Mouse (Mus musculus): ENCODE data around the gene Lsm6. TPM values are rescaled to one million over a fixed set of nuclear protein-coding genes. Genes with fewer than 3 reads are reported as not detected.
"Not testable (repeated sequence)": the region's sequence is repeated elsewhere in the genome, so short reads cannot be mapped to it uniquely, and the experiment has no call there.

Lsm6 gene
- polyA plus RNA-seq, 1 experiment from 2014 or later = 76.6 TPM

DNA sequence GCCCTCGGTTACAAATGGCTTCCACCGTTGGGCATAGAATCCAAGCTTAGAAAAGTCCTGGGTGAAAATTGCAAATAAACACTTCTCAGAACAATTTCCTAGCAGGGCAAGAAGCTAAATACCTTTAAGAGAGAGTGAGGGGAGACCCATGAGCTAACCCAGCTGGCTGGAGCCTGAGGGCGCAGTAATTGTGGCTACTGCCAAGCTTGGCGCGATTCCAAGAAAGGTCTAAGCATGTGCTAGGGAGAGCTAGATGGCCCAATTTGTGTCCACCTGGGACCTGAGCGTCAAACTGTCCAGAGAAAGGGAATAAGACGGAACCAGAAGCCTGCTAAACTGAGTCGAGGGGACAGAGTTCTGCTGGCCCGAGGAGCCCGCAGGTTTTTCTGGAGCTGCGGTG lies 7.5 kb upstream of the Lsm6 start:
- CTCF ChIA-PET = no interaction called here
- DNase-seq (ENCODE audit: low read depth, low spot score) (no peak), ATAC-seq (no peak)
- in situ Hi-C loops (cut with MboI; ENCODE audit: low pct_unique_long_range_greater_than_20kb) = loop anchor here (10.0 kb wide), 1 partner anchor 174 kb away; no protein-coding TSS in a partner anchor
- H3K27me3 ChIP-seq = peaks cover 13% of the 10 kb centered on the region
- TF ChIP-seq CTCF (IDR thresholded peaks at IDR 0.05) = no peak
- POLR2A ChIA-PET = no interaction called here

DNA sequence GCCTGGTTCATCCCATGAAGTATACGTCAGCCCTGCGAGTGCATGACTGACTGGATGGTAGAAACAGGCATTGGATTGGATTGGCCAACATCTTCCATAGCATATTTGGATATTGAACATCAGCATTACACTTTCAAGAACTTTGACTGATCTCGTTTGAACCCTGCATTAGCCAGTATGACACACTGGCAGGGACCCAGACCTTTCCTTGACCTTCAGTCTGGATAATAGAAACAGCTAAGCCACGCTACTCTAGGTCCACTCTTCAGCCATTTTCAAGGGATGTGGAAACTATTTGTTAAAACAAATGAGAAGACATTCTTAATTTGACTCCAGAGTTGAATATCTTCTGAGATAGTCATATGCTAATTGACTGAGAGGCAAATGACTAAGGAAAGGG lies 3.6 kb upstream of the Lsm6 start:
- no peak for DNase-seq (ENCODE audit: low read depth, low spot score)
- no peak for TF ChIP-seq CTCF (IDR thresholded peaks at IDR 0.05)
- ChIA-PET POLR2A (no interaction called here), CTCF (interaction anchor here (1.9 kb wide), 1 partner anchor 10 kb away, joined by 5 read pairs; no protein-coding TSS in a partner anchor)
- no peak for ATAC-seq
- in situ Hi-C loops (cut with MboI; ENCODE audit: low pct_unique_long_range_greater_than_20kb) = loop anchor here (10.0 to 25.0 kb wide), 2 partner anchors 170 to 463 kb away; partner anchors contain the start of gene Mmaa
- no peaks in the 10 kb centered on the region for H3K27me3 ChIP-seq

DNA sequence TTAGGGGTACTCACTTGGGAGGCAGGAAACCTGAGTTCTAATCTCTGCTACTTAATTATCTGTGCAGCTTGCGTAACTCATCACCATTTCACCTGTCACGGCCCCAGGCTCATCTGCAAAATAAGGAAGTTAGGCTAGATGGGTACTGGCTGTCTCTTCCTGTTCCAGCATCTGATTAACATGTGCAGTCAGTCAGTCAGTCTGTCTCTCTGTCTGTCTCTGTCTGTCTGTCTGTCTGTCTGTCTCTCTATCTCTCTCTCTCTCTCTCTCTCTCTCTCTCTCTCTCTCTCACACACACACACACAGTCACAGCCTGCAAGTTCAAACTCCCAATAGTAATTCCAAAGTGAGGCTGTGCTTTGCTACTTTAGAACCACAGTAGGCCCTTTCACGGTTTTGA lies 967 bp downstream of the Lsm6 start:
- CTCF ChIA-PET; POLR2A ChIA-PET; ATAC-seq; H3K27me3 ChIP-seq; DNase-seq (ENCODE audit: low read depth, low spot score): not testable (repeated sequence)
- in situ Hi-C loops (cut with MboI; ENCODE audit: low pct_unique_long_range_greater_than_20kb) = loop anchor here (10.0 to 25.0 kb wide), 2 partner anchors 165 to 467 kb away; partner anchors contain the start of gene Mmaa

DNA sequence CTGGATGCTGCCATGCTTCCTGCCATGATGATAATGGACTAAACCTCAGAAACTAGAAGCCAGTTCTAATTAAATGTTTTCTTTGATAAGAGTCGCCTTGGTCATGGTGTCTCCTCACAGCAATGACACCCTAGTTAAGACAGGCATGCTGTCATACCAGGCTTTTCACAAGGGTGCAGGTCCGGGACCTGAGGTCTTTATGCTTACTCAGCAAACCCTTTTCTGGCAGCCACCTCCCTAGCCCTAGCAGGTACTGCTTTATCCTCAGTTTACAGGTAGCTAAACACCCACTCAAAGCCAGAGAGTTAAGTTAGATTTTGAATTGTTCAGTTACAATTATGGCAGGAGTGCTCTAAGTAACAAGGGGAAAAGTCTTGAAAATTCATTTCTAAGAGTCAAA lies 6.2 kb downstream of the Lsm6 start:
- no peak for TF ChIP-seq CTCF (IDR thresholded peaks at IDR 0.05)
- ATAC-seq = no peak
- no peaks in the 10 kb centered on the region for H3K27me3 ChIP-seq
- ChIA-PET CTCF (interaction anchor here (2.3 kb wide), 1 partner anchor 9 kb away, joined by 8 read pairs; no protein-coding TSS in a partner anchor), POLR2A (no interaction called here)
- in situ Hi-C loops (cut with MboI; ENCODE audit: low pct_unique_long_range_greater_than_20kb) = loop anchor here (25.0 kb wide), 1 partner anchor 473 kb away; the partner anchor contains the start of gene Mmaa
- DNase-seq (ENCODE audit: low read depth, low spot score) = no peak

DNA sequence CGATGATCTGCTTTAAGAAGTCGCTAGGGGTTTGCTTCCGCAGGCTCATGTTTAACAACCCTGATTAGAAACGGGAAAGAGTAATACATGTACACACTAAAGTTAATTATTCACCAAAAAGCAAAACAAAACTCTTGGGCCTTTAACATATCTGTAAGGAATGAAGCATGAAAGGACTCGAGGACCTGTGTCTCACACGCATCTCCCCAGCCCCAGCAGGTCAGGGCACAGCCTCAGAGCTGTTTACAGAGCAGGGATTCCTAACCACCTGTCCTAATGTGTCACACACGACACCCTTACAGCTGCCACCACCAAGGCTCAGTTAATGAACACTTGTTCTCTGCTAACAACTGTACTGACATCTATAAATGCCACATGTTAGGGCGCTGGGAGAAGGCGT lies 7.9 kb downstream of the Lsm6 start:
- no peak for TF ChIP-seq CTCF (IDR thresholded peaks at IDR 0.05)
- in situ Hi-C loops (cut with MboI; ENCODE audit: low pct_unique_long_range_greater_than_20kb) = loop anchor here (25.0 kb wide), 1 partner anchor 474 kb away; the partner anchor contains the start of gene Mmaa
- ChIA-PET CTCF (interaction anchor here (0.6 kb wide), 1 partner anchor 176 kb away, joined by 3 read pairs; no protein-coding TSS in a partner anchor), POLR2A (no interaction called here)
- ATAC-seq = no peak
- H3K27me3 ChIP-seq = no peaks in the 10 kb centered on the region
- DNase-seq (ENCODE audit: low read depth, low spot score) = no peak

DNA sequence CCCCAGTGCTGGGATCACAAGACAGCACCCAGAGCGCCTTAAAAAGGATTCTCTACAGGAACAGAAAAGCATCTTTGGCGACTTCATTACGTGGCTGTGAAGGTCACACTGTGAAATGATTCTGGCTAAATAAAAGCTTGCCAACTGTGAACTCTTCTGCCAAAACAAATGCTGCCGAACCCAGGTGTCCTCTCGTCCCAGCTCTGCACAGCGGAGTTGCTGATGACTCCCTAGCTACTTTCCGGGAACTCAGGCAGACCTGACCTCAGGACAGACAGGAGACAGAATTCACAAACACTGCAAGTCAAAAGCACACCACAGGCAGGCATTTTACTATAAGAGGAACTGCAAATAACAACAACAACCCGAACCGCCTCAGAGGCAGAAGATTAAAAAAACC lies 8.5 kb downstream of the Lsm6 start:
- no peak for ATAC-seq
- TF ChIP-seq CTCF (IDR thresholded peaks at IDR 0.05) = no peak
- no peaks in the 10 kb centered on the region for H3K27me3 ChIP-seq
- ChIA-PET POLR2A (no interaction called here), CTCF (interaction anchor here (0.6 kb wide), 1 partner anchor 176 kb away, joined by 3 read pairs; no protein-coding TSS in a partner anchor)
- in situ Hi-C loops (cut with MboI; ENCODE audit: low pct_unique_long_range_greater_than_20kb) = loop anchor here (25.0 kb wide), 1 partner anchor 475 kb away; the partner anchor contains the start of gene Mmaa
- DNase-seq (ENCODE audit: low read depth, low spot score) = no peak

DNA sequence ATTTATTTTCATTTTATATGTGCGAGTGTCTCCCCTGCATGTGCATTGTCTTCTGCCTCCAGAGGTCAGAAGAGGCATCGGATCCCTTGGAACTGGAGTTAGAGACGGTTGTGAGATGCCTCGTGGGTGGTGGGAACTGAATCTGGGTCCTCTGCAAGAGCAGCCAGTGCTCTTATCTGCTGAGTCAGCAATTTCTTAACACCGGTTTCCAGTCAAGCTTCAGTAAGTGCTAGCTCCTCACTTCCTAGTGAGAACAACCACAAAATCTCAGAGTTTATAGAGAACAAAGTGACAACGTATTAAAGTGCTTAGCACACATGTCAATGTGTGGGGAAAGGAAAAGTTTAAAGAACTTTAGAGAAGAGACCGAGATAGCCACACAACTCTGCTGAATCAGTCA lies 9.2 kb downstream of the Lsm6 start:
- no peak for TF ChIP-seq CTCF (IDR thresholded peaks at IDR 0.05)
- CTCF ChIA-PET = no interaction called here
- POLR2A ChIA-PET = no interaction called here
- DNase-seq (ENCODE audit: low read depth, low spot score) = no peak
- in situ Hi-C loops (cut with MboI; ENCODE audit: low pct_unique_long_range_greater_than_20kb) = loop anchor here (25.0 kb wide), 1 partner anchor 476 kb away; the partner anchor contains the start of gene Mmaa
- no peak for ATAC-seq
- no peaks in the 10 kb centered on the region for H3K27me3 ChIP-seq

DNA sequence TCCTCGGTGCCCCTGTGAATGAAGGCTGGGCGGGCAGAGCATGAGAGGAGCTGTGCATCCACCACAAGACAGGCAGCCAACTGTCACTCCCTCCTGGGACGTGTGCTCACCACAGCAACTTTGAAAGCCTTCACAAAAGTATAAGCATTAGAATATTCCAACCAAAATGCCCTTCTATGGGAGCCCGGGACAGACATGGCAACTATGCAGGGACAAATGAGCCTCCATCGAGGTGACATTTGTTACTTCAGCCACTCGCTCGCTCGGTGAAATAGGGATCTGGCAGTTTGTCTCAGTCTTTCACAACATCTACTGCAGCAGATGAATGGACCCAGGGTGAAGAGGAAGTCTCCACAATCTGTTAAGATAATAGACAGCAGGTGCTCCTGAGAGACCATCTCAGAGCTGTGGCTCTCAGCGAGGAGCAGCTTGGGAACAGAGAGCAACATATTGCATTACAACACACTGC lies 10.7 kb downstream of the Lsm6 start:
- TF ChIP-seq CTCF (IDR thresholded peaks at IDR 0.05) = no peak
- ChIA-PET CTCF (no interaction called here), POLR2A (no interaction called here)
- in situ Hi-C loops (cut with MboI; ENCODE audit: low pct_unique_long_range_greater_than_20kb) = loop anchor here (25.0 kb wide), 1 partner anchor 477 kb away; the partner anchor contains the start of gene Mmaa
- no peaks in the 10 kb centered on the region for H3K27me3 ChIP-seq
- no peak for DNase-seq (ENCODE audit: low read depth, low spot score)
- no peak for ATAC-seq

DNA sequence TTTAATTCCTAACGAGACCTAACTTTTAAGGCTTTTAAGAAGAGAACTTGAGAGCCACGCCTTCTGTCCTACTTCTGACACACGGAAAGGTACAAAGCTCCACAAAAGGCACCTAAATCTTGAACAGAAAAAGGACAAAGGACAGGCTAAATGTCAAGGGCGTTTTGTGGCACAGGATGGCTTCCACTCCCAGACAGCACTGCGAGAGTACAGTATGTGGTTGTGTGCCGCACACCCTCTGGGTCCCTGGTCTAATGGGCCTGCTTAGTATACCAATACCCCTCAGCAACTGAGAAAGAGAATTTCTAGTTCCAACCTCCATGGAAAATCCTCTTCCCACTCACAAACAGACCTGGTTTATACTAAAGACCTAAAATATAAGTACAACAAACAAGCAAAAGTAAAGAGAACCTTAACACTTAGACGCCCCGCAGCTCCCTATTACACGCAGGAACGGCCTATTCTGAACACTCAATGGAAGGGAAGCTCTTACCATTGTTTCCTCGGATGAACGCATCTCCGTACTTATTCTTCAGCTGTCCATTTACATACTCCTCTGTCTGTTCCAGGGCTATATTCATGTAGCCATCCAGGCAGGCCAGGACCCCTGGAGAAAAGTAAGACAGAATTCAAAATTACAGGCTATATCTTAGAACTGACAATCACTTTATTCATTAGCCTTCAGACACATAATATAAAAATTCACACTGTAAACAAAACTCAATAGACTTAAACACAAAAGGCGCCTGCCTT lies 11.3 kb downstream of the Lsm6 start:
- TF ChIP-seq CTCF (IDR thresholded peaks at IDR 0.05) = no peak
- ChIA-PET POLR2A (no interaction called here), CTCF (no interaction called here)
- in situ Hi-C loops (cut with MboI; ENCODE audit: low pct_unique_long_range_greater_than_20kb) = loop anchor here (25.0 kb wide), 1 partner anchor 478 kb away; the partner anchor contains the start of gene Mmaa
- no peak for ATAC-seq
- no peak for DNase-seq (ENCODE audit: low read depth, low spot score)
- no peaks in the 10 kb centered on the region for H3K27me3 ChIP-seq

DNA sequence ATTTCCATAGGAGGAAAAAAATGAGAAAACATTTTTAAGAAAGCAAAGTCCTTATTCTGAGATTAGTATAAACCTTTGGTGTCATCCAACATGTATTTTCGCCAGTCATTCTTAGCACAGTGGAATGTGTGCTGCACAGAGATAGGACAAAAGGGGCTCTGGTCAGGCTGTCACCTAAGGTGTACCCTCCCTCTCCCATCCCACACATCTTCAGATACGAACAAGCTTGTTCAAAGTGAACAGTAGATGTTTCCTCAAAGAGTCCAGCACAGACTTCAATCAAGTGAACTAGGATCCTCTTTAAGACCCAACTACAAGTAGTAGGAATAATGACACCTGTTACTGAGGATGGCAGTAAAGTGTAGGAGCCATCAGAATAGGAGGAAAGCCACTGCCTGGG lies 12.1 kb downstream of the Lsm6 start:
- TF ChIP-seq CTCF (IDR thresholded peaks at IDR 0.05) = no peak
- POLR2A ChIA-PET = no interaction called here
- H3K27me3 ChIP-seq = no peaks in the 10 kb centered on the region
- CTCF ChIA-PET = no interaction called here
- DNase-seq (ENCODE audit: low read depth, low spot score) = no peak
- in situ Hi-C loops (cut with MboI; ENCODE audit: low pct_unique_long_range_greater_than_20kb) = loop anchor here (25.0 kb wide), 1 partner anchor 478 kb away; the partner anchor contains the start of gene Mmaa
- no peak for ATAC-seq

DNA sequence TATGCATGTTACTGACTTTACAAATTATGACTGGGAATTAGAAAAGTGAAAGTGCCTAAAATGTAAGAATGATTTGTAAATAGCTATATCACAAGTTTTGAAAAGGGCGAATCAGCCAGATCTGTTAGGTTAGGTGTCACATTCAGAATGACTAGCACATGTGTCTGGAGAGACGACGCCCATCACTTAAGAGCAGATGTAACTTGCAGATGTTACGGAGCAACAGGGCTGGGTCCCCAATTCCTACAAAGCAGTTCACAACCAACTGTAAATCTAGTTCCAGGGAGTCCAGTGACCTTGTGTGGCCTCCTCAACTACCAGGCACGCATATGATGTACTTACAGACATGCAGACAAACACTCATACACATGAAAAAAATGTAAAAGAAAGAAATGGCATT lies 12.5 kb downstream of the Lsm6 start:
- POLR2A ChIA-PET = no interaction called here
- H3K27me3 ChIP-seq = no peaks in the 10 kb centered on the region
- CTCF ChIA-PET = no interaction called here
- no peak for TF ChIP-seq CTCF (IDR thresholded peaks at IDR 0.05)
- in situ Hi-C loops (cut with MboI; ENCODE audit: low pct_unique_long_range_greater_than_20kb) = loop anchor here (25.0 kb wide), 1 partner anchor 479 kb away; the partner anchor contains the start of gene Mmaa
- DNase-seq (ENCODE audit: low read depth, low spot score) = no peak
- ATAC-seq = no peak
